Mouse (Mus musculus) limb, embryonic 11.5 days (tissue): ENCODE data around the gene Naif1. TPM values are rescaled to one million over a fixed set of nuclear protein-coding genes. Genes with fewer than 3 reads are reported as not detected.
A peak's percentile ranks its signal among the peaks of the same experiment; 100 is the strongest.

Experiments
- ATAC-seq: fragments of 200-750 bp; cut with Nextera tagmentation; 2 replicates; pipeline ENCODE4 v1.8.0; 2017; ENCODE audit warnings: low read depth; ENCODE audit not compliant: insufficient number of reproducible peaks, low FRiP score, low TSS enrichment
- DNase-seq: peaks from one replicate; pipeline ENCODE4 v3.0.0-alpha.2; 2015; ENCODE audit warnings: low spot score
- H3K27ac ChIP-seq: fragments of 300-500 bp; sonication (generic); replicated peaks from 2 replicates; pipeline ENCODE4 v1.5.1; 2014; ENCODE audit warnings: low read depth, mild to moderate bottlenecking, low read length
- H3K27me3 ChIP-seq: fragments of 300-500 bp; sonication (generic); 2 replicates; pipeline ENCODE4 v1.6.1; 2014; ENCODE audit warnings: mild to moderate bottlenecking, low read length, mixed read lengths; ENCODE audit not compliant: control insufficient read depth, insufficient read depth
- H3K36me3 ChIP-seq: fragments of 300-500 bp; sonication (generic); 2 replicates; pipeline ENCODE4 v1.6.1; 2014; ENCODE audit warnings: mild to moderate bottlenecking, low read length, moderate library complexity, mixed read lengths; ENCODE audit not compliant: control insufficient read depth, insufficient read depth
- H3K4me1 ChIP-seq: fragments of 300-500 bp; sonication (generic); 2 replicates; pipeline ENCODE4 v1.6.1; 2014; ENCODE audit warnings: low read length, mixed read lengths; ENCODE audit not compliant: control insufficient read depth, insufficient read depth
- H3K4me2 ChIP-seq: fragments of 300-500 bp; sonication (generic); 2 replicates; pipeline ENCODE4 v1.6.1; 2014; ENCODE audit warnings: low read depth, mild to moderate bottlenecking, moderate library complexity; ENCODE audit not compliant: severe bottlenecking
- H3K4me3 ChIP-seq: fragments of 300-500 bp; sonication (generic); 2 replicates; pipeline ENCODE4 v1.5.1; 2014; ENCODE audit warnings: low read depth, low read length
- H3K9ac ChIP-seq: fragments of 300-500 bp; sonication (generic); 2 replicates; pipeline ENCODE4 v1.6.1; 2014; ENCODE audit warnings: mild to moderate bottlenecking, low read length
- H3K9me3 ChIP-seq: fragments of 300-500 bp; sonication (generic); 2 replicates; pipeline ENCODE4 v1.6.1; 2016; ENCODE audit warnings: low read length; ENCODE audit not compliant: control insufficient read depth
- WGBS: fragments of 180-500 bp; shearing (Covaris S2); extraction: QIAGEN DNeasy Blood & Tissue Kit; methylation state at CpG from one replicate; pipeline ENCODE4 v1.1.7; 2014; 5-methylcytosine and 5-hydroxymethylcytosine counted together
- polyA plus RNA-seq: library from polyadenylated mRNA; unstranded; fragments of >200 nt; fragmentation: Nextera tagmentation; extraction: Ambion mirVana; gene quantifications from 2 replicates; pipeline ENCODE4 v1.2.1, GENCODE M21; 2014

Naif1 gene
- polyA plus RNA-seq, 1 experiment from 2014 or later: 5.6 TPM

- 0 out of 2 replicates have a peak overlapping the region, but pooled peaks have one; percentile 2 for H3K27ac ChIP-seq
- peak overlapping the region; percentile 47 for H3K4me3 ChIP-seq
- H3K9me3 ChIP-seq: no peaks in the 10 kb centered on the region
- H3K4me2 ChIP-seq: peak overlapping the region; percentile 62
- H3K4me1 ChIP-seq: peaks cover 13% of the 10 kb centered on the region
- peak overlapping the region; percentile 71 for H3K9ac ChIP-seq
- no peaks in the 10 kb centered on the region for H3K27me3 ChIP-seq
- peak; percentile 91 for DNase-seq
- H3K36me3 ChIP-seq: no peaks in the 10 kb centered on the region
- peak; percentile 89 for ATAC-seq
- WGBS: 10% methylated on average over 18 of the region's 18 CpGs
Measured at GRCm38 (mm10) chr2:32430701-32431676, 19.3 kb upstream of the Naif1 start.

GRCm38 (mm10) chr2:32436686-32437372, 13.4 kb upstream of the Naif1 start:
- no peaks in the 10 kb centered on the region for H3K36me3 ChIP-seq
- no peak overlapping the region for H3K4me2 ChIP-seq
- no peak overlapping the region for H3K27ac ChIP-seq
- 74% methylated on average over 3 of the region's 3 CpGs for WGBS
- H3K9me3 ChIP-seq: no peaks in the 10 kb centered on the region
- ATAC-seq: no peak
- DNase-seq: no peak
- no peaks in the 10 kb centered on the region for H3K27me3 ChIP-seq
- H3K4me1 ChIP-seq: no peaks in the 10 kb centered on the region
- H3K4me3 ChIP-seq: no peak overlapping the region
- H3K9ac ChIP-seq: no peak overlapping the region

- no peak overlapping the region for H3K9ac ChIP-seq
- no peaks in the 10 kb centered on the region for H3K27me3 ChIP-seq
- no peak overlapping the region for H3K27ac ChIP-seq
- WGBS: 81% methylated on average over 2 of the region's 2 CpGs
- no peaks in the 10 kb centered on the region for H3K9me3 ChIP-seq
- H3K4me3 ChIP-seq: no peak overlapping the region
- H3K36me3 ChIP-seq: no peaks in the 10 kb centered on the region
- DNase-seq: no peak
- no peak overlapping the region for H3K4me2 ChIP-seq
- no peaks in the 10 kb centered on the region for H3K4me1 ChIP-seq
- ATAC-seq: no peak
Measured at GRCm38 (mm10) chr2:32437612-32438166, 12.6 kb upstream of the Naif1 start.

- Histone ChIP-seq H3K27me3 (no peaks in the 10 kb centered on the region), H3K9me3 (no peaks in the 10 kb centered on the region), H3K4me1 (no peaks in the 10 kb centered on the region), H3K36me3 (no peaks in the 10 kb centered on the region), H3K4me3 (no peak overlapping the region), H3K4me2 (no peak overlapping the region), H3K27ac (no peak overlapping the region), H3K9ac (no peak overlapping the region)
- DNase-seq (no peak), ATAC-seq (no peak)
- 84% methylated on average over 3 of the region's 3 CpGs for WGBS
Measured at GRCm38 (mm10) chr2:32438733-32439132, 11.5 kb upstream of the Naif1 start.

- Histone ChIP-seq H3K4me1 (no peaks in the 10 kb centered on the region), H3K9ac (no peak overlapping the region), H3K27ac (no peak overlapping the region), H3K9me3 (no peaks in the 10 kb centered on the region), H3K4me2 (no peak overlapping the region), H3K27me3 (no peaks in the 10 kb centered on the region), H3K4me3 (no peak overlapping the region), H3K36me3 (no peaks in the 10 kb centered on the region)
- ATAC-seq (no peak), DNase-seq (no peak)
- 52% methylated on average over 6 of the region's 6 CpGs for WGBS
Measured at GRCm38 (mm10) chr2:32439177-32439576, 11.1 kb upstream of the Naif1 start.

- no peaks in the 10 kb centered on the region for H3K36me3 ChIP-seq
- no peak overlapping the region for H3K4me2 ChIP-seq
- no peak for ATAC-seq
- no peak overlapping the region for H3K27ac ChIP-seq
- WGBS: 76% methylated on average over 2 of the region's 2 CpGs
- H3K9ac ChIP-seq: no peak overlapping the region
- H3K9me3 ChIP-seq: no peaks in the 10 kb centered on the region
- no peak for DNase-seq
- H3K4me1 ChIP-seq: no peaks in the 10 kb centered on the region
- no peaks in the 10 kb centered on the region for H3K27me3 ChIP-seq
- H3K4me3 ChIP-seq: no peak overlapping the region
Measured at GRCm38 (mm10) chr2:32440164-32440563, 10.1 kb upstream of the Naif1 start.

GRCm38 (mm10) chr2:32440632-32441031, 9.6 kb upstream of the Naif1 start:
- H3K9ac ChIP-seq: no peak overlapping the region
- no peaks in the 10 kb centered on the region for H3K9me3 ChIP-seq
- no peak overlapping the region for H3K27ac ChIP-seq
- ATAC-seq (no peak), DNase-seq (no peak)
- no peak overlapping the region for H3K4me2 ChIP-seq
- H3K4me3 ChIP-seq: no peak overlapping the region
- no peaks in the 10 kb centered on the region for H3K36me3 ChIP-seq
- 87% methylated on average over 1 of the region's 1 CpGs for whole genome bisulfite sequencing
- H3K27me3 ChIP-seq: no peaks in the 10 kb centered on the region
- no peaks in the 10 kb centered on the region for H3K4me1 ChIP-seq

GRCm38 (mm10) chr2:32441550-32441949, 8.7 kb upstream of the Naif1 start:
- no peak for DNase-seq
- Histone ChIP-seq H3K27ac (no peak overlapping the region), H3K9ac (no peak overlapping the region), H3K4me2 (no peak overlapping the region), H3K36me3 (no peaks in the 10 kb centered on the region), H3K27me3 (no peaks in the 10 kb centered on the region), H3K4me1 (no peaks in the 10 kb centered on the region), H3K9me3 (no peaks in the 10 kb centered on the region), H3K4me3 (no peak overlapping the region)
- WGBS: 91% methylated on average over 2 of the region's 2 CpGs
- ATAC-seq: no peak
